Mouse (Mus musculus) kidney, adult 2 months (tissue): Measurements from ENCODE around the gene Ankrd7.

Experiments
- CTCF ChIP-seq: fragments of 200-500 bp; conservative IDR thresholded peaks from 2 replicates; pipeline ENCODE4 v1.5.1; 2011; ENCODE audit warnings: low read depth, mild to moderate bottlenecking, control low read depth, low read length, moderate library complexity, mixed read lengths; ENCODE audit not compliant: insufficient read depth, insufficient read length
- POLR2A ChIP-seq: fragments of 200-500 bp; IDR thresholded peaks from one replicate; pipeline ENCODE4 v1.6.1; 2011; ENCODE audit warnings: low read depth, low read length, control low read depth

DNA sequence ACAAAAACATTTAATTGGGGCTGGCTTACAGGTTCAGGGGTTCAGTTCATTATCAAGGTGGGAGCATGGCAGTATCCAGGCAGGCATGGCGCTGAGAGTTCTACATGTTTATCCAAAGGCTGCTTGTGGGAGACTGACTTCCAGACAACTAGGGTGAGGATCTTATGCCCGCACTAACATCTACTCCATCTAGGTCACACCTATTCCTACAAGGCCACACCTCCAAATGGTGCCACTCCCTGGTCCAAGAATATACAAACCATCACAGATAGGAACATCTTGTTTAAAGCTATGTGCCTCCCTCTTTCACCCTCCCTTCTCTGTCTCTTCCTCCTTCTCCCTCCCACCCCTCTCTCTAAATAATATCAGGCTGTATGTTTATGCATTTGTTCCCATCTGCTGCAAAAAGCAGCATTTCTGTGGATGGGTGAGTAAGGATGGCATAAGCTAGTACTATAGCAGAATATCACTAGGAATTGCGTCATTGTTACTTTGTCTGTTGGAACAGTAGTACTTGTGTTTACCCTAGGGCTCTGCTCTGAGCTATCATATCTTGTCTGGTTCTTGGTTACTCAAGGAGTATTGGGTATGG lies 9.5 kb upstream of the Ankrd7 start:
- TF ChIP-seq POLR2A = no peak
- no peak for TF ChIP-seq CTCF
